Mouse (Mus musculus): ENCODE data around the gene Tex2.
"Not testable (repeated sequence)": the region's sequence is repeated elsewhere in the genome, so short reads cannot be mapped to it uniquely, and the experiment has no call there.

Gene Tex2

DNA sequence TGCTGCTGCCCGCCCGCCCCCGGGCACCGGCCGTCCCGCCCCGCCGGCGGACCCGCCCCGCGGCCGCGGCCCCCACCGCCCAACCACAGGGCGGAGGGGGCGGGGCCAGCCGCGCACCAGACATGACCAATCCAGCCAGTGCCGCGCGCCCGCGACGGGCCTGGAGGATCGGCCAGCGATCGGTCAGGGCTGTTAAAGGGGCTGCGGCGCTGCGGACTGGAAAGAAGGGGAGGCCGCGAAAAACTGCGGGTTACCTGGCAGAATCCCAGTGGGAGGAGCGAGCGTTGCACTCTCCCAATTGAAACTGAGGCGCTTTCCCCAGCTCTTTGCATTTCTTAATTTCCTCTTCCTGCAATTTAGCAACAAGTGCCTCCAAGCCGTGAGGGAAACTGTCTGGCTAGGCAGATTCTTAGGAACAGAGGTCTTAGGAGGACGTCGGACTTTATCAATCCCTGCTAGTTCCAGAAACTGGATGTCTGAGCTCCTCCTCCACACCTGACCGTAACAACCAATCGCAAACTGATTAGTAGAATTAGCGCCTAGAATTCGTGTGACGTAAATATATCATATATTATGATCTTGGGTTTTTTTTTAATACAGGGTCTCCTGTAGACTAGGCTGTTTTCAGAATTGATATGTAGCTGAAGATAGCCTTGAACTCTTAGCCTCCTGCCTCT is at the start of gene Tex2:
Gene Tex2, minus strand, starts transcription at position 463 of the 677 bp plus-strand sequence.
- peak; percentile 96 to 97 for DNase-seq (ENCODE audit: low spot score in 2 of 2)

DNA sequence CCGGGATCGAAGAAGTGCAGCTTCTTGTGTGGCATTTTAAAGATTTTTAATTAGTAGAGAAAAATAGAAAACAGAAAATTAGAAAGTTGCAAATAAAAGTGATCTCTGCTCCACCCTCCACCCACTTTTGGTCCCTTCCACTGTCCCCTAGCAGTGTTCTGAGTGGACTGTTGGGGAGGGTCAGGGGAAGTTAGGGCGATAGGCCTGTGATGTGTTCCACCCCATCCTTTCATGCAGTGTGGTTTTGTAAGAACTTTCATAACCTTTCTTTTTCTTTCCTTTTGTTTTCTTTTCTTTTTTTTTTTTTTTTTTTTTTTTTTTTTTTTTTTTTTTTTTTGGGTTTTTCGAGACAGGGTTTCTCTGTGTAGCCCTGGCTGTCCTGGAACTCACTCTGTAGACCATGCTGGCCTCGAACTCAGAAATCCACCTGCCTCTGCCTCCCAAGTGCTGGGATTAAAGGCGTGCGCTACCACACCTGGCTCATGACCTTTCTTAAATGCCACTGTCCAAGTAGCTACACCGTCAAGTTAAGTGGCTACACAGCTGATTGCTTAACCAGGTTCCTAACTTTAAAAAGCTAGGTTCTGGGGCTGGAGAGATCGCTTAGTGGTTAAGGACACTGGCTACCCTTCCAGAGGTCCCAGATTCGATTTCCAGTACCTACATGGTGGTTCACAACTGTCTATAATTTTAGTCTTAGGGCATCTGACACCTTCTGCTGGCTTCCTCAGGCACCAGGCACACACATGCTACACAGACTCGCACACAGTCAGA is 49.6 kb upstream of the Tex2 start:
- DNase-seq (ENCODE audit: low spot score in 2 of 2): no peak

DNA sequence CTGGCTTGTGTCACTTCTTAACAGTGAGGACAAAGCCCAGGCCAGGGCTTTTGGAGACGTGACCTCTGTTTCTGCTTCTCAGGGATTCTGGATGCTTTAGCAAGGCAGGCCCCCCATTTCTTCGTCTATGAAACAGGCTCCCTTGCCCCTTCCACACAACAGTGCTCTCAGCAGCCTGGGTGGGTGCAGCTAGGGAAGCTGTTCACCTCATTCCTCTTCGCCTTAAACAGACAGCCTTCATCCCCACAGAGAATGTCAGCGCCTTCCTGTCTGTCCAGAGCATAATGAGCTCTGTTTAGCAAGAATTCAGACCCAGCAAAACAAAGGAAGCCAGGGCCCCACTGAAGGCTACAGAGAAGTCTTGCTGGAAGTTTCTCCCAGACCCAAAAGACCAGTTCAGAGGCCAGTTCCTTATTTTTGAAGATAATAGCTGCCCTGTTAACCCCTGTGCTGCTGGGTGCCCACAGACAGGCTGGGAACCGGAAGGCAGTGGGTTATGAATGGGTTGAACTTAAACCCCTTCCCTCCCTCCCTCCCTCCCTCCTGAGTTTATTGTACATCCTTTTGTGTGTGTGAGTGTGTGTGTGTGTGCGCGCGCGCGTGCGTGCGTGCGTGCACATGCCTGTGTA is 47.3 kb upstream of the Tex2 start:
- no peak for DNase-seq (ENCODE audit: low spot score in 2 of 2)

DNA sequence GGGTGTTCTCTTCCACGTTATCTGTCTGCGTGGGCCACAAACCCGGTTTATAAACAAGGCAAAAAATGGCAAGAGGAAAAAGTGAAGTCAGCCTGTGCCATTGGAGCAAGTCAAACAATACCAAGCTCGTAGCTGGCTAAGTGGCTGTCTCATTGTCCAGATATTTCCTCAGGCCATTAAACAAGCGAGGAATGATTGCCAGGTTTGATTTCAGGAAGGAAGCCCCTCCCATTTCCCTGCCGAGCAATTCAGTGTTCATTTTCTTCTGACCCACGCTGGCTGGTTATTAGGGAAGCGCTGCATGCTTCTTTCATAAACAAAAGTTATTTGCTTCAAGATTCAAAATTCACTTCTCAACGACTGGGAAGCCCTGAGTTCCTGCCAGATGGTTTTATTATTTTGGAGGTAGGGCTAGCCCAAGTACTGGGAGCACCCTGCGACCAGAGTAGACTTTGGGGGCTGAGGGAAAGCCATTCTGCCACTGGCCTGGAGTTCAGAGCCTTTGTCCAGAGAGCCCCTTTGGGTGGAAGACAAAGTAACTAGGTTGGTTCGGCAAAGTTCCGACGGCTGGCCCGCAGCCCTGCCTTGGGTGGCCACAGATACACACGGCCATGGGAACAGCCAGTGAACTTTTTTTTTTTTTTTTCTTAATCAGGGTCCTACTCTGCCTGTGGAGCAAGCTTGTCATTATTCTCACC is 46.5 kb upstream of the Tex2 start:
- no peak for DNase-seq (ENCODE audit: low spot score in 2 of 2)

DNA sequence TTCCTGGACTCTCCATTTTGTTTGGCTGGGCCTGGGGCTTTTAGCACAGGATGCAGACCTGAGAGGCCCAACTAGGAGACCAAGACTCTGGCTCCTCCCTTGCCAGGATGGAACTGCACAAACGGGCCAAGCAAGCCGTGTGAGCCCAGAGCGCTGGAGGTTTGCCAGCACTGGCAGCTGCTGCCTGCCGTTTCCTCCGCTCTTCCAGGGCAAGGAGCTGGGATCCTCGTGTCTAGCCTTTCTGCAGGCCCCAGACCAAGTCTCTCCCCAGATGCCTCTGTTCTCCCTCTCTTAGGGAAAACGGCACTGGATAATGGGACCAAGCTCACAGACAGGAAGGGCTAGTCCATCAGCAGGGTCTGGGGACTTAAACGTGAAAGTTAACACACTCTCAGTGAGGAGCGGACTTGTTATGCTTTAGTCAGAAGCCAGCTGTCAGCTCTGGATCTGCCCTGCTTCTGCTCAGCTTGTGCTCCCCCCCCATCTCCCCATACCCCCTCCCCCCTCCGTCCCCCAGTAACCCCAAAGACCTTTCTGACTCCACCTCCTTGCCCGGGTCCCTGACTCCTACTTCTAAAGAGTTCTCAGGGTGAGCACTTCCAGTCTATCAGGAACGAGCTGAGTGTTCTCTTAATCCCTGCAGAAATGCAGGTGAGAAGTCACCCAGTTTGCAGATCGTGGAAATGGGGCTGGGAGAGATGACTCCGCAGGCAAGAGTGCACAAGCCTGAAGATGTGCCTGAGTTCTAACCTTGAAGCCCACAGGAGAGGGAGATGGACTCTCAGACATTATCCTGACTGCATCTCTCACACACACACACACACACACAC is 45.0 kb upstream of the Tex2 start:
- DNase-seq (ENCODE audit: low spot score in 2 of 2): peak; percentile 56 to 77

DNA sequence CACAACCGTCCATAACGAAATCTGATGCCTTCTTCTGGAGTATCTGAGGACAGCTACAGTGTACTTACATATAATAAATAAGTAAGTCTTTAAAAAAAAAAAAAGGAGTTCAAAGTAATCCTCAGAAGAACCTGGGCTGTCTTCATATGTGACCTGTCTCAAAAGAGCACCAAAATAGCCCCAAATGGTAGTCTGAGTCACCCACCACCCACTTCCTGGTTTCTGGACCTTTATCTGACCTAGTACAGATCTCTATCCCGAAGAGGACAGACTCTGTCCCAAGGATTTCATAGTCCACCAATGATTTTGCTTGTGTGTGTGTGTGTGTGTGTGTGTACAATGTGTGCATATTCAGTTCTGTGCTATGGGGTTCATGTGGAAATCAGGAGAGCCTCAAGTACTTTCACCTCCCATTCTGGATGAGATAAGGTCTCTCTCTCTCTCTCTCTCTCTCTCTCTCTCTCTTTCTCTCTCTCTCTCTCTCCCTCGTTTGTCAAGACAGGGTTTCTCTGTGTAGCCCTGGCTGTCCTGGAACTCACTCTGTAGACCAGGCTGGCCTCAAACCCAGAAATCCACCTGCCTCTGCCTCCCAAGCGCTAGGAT is 43.8 kb upstream of the Tex2 start:
- DNase-seq (ENCODE audit: low spot score in 2 of 2): not testable (repeated sequence)

DNA sequence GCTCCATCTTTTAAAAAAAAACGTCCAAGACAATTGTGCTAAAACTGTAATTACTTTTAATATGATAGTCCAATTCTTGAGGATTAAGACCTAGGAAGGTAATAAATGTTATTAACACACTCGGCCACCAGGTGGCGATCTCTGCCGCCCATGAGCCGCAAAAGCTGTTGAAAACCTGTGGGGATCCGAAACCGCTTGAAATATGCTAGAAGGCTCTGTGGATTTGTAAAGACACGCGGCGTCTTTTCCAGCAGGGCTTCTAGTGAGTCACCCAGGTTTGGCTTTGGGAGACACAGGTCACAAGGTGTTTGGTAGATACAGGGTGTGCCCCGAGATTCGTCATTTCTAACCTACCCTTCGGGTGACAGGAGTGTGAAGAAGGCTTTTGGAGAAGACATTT is 35.1 kb upstream of the Tex2 start:
- DNase-seq (ENCODE audit: low spot score in 2 of 2): peak; percentile 68 to 79

DNA sequence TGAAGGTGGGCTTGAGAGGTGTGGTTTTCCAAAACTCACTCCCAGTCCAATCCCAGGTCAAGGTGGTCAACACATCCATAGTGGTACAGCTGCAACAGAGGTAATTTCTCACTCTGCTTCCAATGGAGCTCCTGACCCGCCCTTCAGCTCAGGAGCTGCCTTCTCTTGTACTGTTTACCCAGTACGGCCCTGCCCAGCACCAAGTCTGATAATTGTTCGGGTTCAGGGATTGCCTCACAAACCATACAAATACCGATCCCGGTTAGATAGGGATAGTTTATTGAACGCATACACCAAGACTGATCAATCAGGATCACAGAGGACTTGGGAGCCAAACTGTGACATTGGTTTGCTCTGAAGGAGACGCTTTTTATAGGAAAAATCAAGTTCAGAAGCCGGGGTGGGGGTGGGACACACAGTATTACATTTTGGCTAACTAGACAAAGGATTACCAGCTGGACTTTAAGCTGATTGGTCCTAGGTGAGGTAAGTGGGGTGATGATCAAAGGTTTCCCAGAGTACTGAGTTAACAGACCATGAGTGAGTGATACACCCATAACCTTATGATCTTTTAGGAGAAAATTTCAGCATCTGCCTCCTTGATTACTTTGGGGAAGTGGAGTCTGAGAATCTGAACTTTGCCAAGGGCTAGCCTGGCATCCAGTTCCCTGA is 29.9 kb upstream of the Tex2 start:
- no peak for DNase-seq (ENCODE audit: low spot score in 2 of 2)

DNA sequence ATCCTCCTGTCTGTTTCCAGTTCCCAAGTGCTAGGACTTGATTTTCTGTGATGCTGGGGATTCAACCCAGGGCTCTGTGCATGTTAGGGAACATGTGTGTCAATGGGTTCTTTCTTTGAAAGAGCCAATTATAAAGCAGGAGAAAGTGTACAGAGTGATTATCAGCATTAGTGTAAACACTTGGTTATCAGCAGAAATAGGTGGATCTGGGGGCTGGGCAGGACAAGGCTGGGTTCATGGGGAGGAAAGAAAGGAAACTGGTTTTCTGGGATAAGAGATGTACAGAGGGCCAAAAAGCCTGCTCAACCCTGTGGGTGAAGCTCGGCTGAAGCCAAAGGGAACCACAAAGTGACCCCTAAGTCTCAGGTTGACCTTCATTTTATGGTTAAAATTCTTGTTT is 28.4 kb upstream of the Tex2 start:
- DNase-seq (ENCODE audit: low spot score in 2 of 2): no peak

DNA sequence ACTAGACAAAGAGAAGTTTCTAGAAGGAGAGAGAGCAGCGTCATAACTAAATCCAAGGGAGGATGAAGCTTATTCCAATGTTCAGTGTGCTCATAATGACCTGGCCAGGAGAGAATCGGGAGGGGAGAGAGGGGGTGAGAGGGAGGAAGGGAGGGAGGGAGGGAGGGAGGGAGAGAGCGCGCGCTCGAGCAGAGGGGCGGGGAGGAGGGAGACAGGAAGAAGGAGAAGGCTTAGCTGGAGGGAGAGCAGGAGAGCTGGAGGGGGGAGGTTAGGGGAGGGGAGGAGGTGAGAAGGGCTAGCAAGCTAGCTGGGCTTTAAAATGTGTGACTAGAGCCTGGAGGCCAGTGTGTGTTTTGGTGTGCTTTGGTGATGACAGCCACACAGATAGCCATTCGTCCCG is 26.8 kb upstream of the Tex2 start:
- DNase-seq (ENCODE audit: low spot score in 2 of 2): no peak

DNA sequence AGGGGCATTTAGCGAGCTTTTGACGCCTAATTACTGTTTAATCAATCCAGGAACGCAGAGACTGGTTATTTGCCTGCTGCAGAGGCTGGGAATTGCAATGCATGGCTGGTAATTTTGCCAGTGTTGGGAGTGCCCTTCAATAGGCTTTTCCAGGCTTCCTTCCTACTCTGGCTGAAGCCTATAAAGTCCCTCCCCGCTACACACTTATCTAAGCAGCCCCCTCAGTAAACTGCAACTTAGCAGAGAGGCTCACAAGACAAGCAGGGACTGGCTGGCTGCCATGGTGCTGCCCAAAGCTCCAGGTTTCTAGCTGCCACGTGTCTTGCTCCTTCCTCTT is 26.1 kb upstream of the Tex2 start:
- DNase-seq (ENCODE audit: low spot score in 2 of 2): no peak

DNA sequence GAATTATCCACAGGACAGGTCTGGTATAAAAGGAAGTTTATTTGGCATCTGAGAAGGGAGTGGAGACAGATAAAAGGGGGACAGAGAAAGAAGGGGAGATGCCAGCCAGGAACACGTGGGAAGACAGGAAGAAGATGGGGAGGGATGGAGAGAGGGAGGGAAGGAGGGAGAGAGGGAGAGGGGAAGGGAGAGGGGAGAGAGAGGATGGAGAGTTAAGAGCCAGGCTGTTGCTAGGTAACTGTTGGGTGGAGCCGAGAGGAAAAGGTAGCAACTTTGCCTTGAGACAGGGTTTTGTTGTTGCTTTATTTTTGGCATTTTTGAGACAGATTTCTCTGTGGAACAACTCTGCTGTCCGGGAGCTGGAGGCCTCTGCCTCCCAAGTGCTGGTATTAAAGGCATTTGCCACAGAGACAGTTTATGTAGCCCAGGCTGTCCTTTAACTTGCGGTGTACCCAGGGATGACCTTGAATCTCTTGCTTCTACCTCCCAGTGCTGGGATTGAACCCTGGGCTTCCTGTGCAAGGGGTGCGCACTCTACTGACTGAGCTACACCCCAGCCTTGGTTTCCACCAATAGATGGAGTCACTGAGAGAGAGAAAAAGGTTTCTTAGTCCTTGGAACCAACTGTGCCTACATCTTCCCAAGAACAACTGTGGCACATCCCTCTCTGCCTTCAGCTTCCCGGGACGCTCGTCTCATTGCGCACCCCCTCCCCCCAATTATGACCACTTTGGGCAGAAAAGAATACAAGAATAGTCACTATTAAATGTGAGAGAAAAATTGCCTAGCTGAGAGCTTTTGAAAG is 25.5 kb upstream of the Tex2 start:
- no peak for DNase-seq (ENCODE audit: low spot score in 2 of 2)

DNA sequence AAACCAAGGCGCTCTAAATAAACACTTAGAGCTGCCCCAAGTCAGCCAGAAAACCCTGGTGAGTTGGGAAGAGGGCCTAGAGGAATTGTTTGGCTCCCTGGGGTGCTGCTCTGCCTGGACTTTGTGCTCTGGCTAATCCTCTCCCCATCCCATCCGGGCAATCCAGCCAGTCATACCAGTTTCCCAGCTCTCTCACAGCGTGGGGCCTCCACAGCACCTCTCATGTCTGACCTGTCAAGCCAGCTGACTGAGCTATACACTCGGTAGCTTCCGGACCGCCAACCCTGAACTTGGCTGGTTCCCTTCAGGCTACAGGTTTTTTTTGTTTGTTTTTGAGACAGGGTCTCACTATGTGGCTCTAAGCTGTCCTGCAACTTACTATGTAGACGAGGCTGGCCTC is 24.5 kb upstream of the Tex2 start:
- no peak for DNase-seq (ENCODE audit: low spot score in 2 of 2)

DNA sequence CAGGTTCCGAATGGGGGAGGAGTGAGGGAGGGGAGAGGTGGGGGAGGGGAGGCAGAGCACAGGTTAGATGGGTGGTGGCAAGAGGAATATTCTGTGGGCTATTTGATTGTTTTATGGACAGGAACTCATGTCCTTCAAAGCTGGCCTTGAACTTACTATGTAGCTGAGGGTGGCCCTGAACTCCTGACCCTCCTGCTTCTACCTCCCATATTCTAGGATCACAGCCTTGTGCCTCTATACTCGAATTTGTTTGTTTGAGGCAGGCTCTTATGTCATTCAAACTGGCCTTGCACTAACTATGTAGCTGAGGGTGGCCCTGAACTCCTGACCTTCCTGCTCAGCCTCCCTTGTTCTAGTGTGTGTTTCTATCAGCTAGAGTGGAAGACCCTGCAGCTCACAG is 22.7 kb upstream of the Tex2 start:
- DNase-seq (ENCODE audit: low spot score in 2 of 2): no peak

DNA sequence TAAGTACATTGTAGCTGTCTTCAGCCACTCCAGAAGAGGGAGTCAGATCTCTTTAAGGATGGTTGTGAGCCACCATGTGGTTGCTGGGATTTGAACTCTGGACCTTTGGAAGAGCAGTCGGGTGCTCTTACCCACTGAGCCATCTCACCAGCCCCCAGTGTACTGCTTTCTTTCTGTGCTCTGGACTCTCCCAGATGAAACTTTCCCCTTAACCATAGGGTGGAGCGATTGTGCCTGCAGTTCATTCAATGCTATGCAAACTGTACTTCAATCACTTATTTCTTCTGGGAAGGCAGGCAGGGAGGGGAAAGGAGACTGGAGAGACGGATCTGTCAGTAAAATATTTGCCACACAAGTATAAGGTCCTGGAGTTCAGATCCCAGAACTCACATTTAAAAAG is 21.0 kb upstream of the Tex2 start:
- not testable (repeated sequence) for DNase-seq (ENCODE audit: low spot score in 2 of 2)

DNA sequence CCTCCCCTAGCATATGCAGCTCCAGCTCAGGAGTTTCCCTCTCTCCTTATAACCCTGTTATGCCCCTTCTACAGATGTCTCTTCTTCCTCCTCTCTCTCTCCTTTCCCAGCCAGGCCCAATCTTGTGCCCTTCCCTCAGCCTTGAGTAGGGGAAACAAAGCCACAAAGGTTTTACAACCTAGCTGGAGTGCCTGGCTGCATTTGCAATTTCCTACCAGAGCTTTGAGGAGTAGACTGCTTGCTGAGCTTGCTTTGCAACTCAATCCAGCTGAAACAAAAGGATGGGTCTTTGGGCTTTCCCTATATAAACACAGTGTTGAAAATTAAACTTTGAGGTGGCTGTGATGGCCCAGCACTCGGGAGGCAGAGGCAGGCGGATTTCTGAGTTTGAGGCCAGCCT is 20.2 kb upstream of the Tex2 start:
- DNase-seq (ENCODE audit: low spot score in 2 of 2): no peak

DNA sequence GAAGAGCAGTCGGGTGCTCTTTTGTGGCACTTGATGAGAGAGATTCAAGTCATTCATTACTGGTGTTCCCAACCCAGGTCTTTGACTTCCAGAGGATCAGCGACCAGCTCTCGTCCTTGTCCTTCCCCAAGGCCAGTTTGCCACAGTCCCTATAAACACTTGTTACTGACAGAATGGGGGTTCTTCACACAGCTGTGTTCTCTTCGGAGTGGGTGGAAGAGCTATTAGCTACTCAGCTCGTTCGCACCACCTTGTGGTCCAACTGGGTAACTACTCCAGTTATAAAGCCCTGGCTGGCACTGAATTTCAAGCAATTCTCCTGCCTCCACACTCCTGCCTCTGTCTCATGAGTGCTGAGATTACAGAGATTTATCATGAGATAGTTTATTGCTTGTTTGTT is 14.5 kb upstream of the Tex2 start:
- peak; percentile 76 to 86 for DNase-seq (ENCODE audit: low spot score in 2 of 2)

DNA sequence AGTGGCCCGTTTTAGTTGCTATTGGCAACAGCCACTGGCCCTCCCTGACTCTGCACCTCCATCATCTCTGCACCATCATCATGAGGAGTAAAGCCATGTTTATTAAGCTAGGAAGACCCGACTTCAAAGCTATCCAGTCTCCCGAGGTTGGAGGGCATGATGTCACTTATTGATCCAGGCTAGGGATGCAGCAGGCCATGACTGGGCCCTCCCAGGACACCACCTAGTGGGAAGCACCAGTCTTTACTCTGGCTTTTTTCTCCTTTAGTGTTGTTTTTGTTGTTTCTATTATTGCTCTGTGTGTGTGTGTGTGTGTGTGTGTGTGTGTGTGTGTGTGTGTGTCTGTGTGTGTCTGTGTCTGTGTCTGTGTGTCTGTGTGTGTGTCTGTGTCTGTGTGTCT is 12.4 kb upstream of the Tex2 start:
- no peak for DNase-seq (ENCODE audit: low spot score in 2 of 2)

DNA sequence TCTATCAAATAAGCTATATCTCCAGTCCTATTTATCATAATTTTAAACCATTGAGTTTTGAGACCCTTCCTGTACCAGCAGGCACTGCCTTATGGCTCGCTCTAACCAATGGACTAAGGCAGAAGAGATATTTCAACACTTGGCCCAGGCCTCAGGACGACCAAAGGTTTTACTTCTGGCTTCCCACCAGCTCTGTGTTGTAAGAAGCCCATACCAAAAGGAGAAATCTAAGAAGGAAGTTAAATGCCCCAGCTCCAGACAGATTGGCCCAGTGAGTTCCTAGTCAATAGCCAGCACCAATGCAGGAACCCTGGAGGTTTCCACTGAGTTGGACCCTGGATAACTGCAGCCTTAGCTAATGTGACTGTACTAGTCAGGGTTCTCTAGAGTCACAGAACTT is 10.4 kb upstream of the Tex2 start:
- no peak for DNase-seq (ENCODE audit: low spot score in 2 of 2)

DNA sequence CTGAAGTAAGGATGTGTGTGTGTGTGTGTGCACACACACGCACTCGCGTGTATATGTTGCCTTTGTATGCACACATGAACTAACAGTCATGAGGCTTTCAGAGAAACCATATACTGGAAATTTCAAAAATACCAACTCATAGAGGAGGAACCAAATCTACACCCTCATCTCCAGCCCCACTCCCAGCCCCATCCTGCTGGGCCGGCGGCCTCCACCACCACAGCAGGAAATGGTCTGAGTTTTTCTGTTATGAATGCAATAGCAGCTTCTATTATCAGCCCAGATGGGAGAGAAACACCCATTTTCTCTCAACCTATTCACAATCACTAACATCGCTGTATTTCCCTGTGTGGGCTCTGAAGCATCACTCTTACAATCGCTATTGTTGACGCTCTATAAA is 8.8 kb upstream of the Tex2 start:
- DNase-seq (ENCODE audit: low spot score in 2 of 2): no peak

Data from right cerebral cortex, adult 2 months (tissue).